Mouse (Mus musculus) forebrain, embryonic 14.5 days (tissue): ENCODE data around the gene Zfp69. TPM values are rescaled to one million over a fixed set of nuclear protein-coding genes. Genes with fewer than 3 reads are reported as not detected.
A peak's percentile ranks its signal among the peaks of the same experiment; 100 is the strongest.

Experiments
- ATAC-seq: fragments of 200-750 bp; cut with Nextera tagmentation; 2 replicates; pipeline ENCODE4 v1.8.0; 2017; ENCODE audit warnings: mild to moderate bottlenecking, moderate library complexity
- DNase-seq: peaks from one replicate; pipeline ENCODE4 v3.0.0-alpha.2; 2015; ENCODE audit warnings: low spot score
- H3K27ac ChIP-seq: fragments of 300-500 bp; sonication (generic); 2 replicates; pipeline ENCODE4 v1.5.1; 2014; ENCODE audit warnings: low read depth, mild to moderate bottlenecking, control low read depth, low read length, moderate library complexity
- H3K27me3 ChIP-seq: fragments of 300-500 bp; sonication (generic); replicated peaks from 2 replicates; pipeline ENCODE4 v1.6.1; 2014; ENCODE audit warnings: low read length, control low read depth, mixed read lengths; ENCODE audit not compliant: control insufficient read depth, insufficient read depth
- H3K36me3 ChIP-seq: fragments of 300-500 bp; sonication (generic); 2 replicates; pipeline ENCODE4 v1.6.1; 2014; ENCODE audit warnings: low read length, control low read depth; ENCODE audit not compliant: control insufficient read depth, insufficient read depth
- H3K4me1 ChIP-seq: fragments of 300-500 bp; sonication (generic); 2 replicates; pipeline ENCODE4 v1.6.1; 2014; ENCODE audit warnings: antibody characterized with exemption, low read length, control low read depth; ENCODE audit not compliant: control insufficient read depth, insufficient read depth
- H3K4me2 ChIP-seq: fragments of 300-500 bp; sonication (generic); 2 replicates; pipeline ENCODE4 v1.6.1; 2014; ENCODE audit warnings: mild to moderate bottlenecking, control low read depth, low read length
- H3K4me3 ChIP-seq: fragments of 300-500 bp; sonication (generic); 2 replicates; pipeline ENCODE4 v1.5.1; 2014; ENCODE audit warnings: low read depth, low read length, control low read depth
- H3K9ac ChIP-seq: fragments of 300-500 bp; sonication (generic); 2 replicates; pipeline ENCODE4 v1.6.1; 2014; ENCODE audit warnings: mild to moderate bottlenecking, low read length, control low read depth, moderate library complexity
- H3K9me3 ChIP-seq: fragments of 300-500 bp; sonication (generic); replicated peaks from 2 replicates; pipeline ENCODE4 v1.6.1; 2016; ENCODE audit warnings: low read length, control low read depth, mixed read lengths; ENCODE audit not compliant: control insufficient read depth
- WGBS: fragments of 180-500 bp; shearing (Covaris S2); extraction: QIAGEN DNeasy Blood & Tissue Kit; methylation state at CpG from one replicate; pipeline ENCODE4 v1.1.7; 2014; 5-methylcytosine and 5-hydroxymethylcytosine counted together
- polyA plus RNA-seq: library from polyadenylated mRNA; unstranded; fragments of >200 nt; fragmentation: Nextera tagmentation; extraction: Ambion mirVana; gene quantifications from 2 replicates; pipeline ENCODE4 v1.2.1, GENCODE M21; 2014

The Zfp69 gene
- polyA plus RNA-seq, 1 experiment from 2014 or later, result 5.3 TPM

- Histone ChIP-seq H3K9me3 (no peaks in the 10 kb centered on the region), H3K4me3 (no peak overlapping the region), H3K36me3 (no peaks in the 10 kb centered on the region), H3K9ac (no peak overlapping the region), H3K4me1 (no peaks in the 10 kb centered on the region), H3K4me2 (no peak overlapping the region), H3K27ac (no peak overlapping the region), H3K27me3 (no peaks in the 10 kb centered on the region)
- ATAC-seq (no peak), DNase-seq (no peak)
- WGBS, result 61% methylated on average over 7 of the region's 7 CpGs
Observed at GRCm38 (mm10) chr4:120895226-120895625, 56.3 kb downstream of the Zfp69 start.

- Histone ChIP-seq H3K9me3 (no peaks in the 10 kb centered on the region), H3K4me2 (no peak overlapping the region), H3K36me3 (no peaks in the 10 kb centered on the region), H3K4me3 (no peak overlapping the region), H3K4me1 (no peaks in the 10 kb centered on the region), H3K27me3 (no peaks in the 10 kb centered on the region), H3K27ac (no peak overlapping the region), H3K9ac (no peak overlapping the region)
- DNase-seq (no peak), ATAC-seq (no peak)
- WGBS, result 81% methylated on average over 11 of the region's 11 CpGs
Observed at GRCm38 (mm10) chr4:120894584-120894983, 56.9 kb downstream of the Zfp69 start.

- no peaks in the 10 kb centered on the region for H3K36me3 ChIP-seq
- DNase-seq, result no peak
- H3K9me3 ChIP-seq, result no peaks in the 10 kb centered on the region
- no peak for ATAC-seq
- H3K4me1 ChIP-seq, result no peaks in the 10 kb centered on the region
- H3K27me3 ChIP-seq, result no peaks in the 10 kb centered on the region
- no peak overlapping the region for H3K4me3 ChIP-seq
- H3K9ac ChIP-seq, result no peak overlapping the region
- WGBS, result 81% methylated on average over 11 of the region's 11 CpGs
- no peak overlapping the region for H3K27ac ChIP-seq
- no peak overlapping the region for H3K4me2 ChIP-seq
Observed at GRCm38 (mm10) chr4:120893656-120894401, 57.7 kb downstream of the Zfp69 start.

- Histone ChIP-seq H3K27me3 (no peaks in the 10 kb centered on the region), H3K36me3 (no peaks in the 10 kb centered on the region), H3K27ac (no peak overlapping the region), H3K4me2 (no peak overlapping the region), H3K4me1 (no peaks in the 10 kb centered on the region), H3K9ac (no peak overlapping the region), H3K4me3 (no peak overlapping the region), H3K9me3 (no peaks in the 10 kb centered on the region)
- ATAC-seq, result no peak
- no peak for DNase-seq
- WGBS, result 70% methylated on average over 1 of the region's 1 CpGs
Observed at GRCm38 (mm10) chr4:120892516-120892915, 59.0 kb downstream of the Zfp69 start.

- DNase-seq (no peak), ATAC-seq (no peak)
- Histone ChIP-seq H3K27me3 (no peaks in the 10 kb centered on the region), H3K27ac (no peak overlapping the region), H3K9me3 (no peaks in the 10 kb centered on the region), H3K9ac (no peak overlapping the region), H3K4me1 (no peaks in the 10 kb centered on the region), H3K4me2 (no peak overlapping the region), H3K4me3 (no peak overlapping the region), H3K36me3 (no peaks in the 10 kb centered on the region)
Observed at GRCm38 (mm10) chr4:120891960-120892359, 59.5 kb downstream of the Zfp69 start.

GRCm38 (mm10) chr4:120890754-120891440 is 60.6 kb downstream of the Zfp69 start:
- 62% methylated on average over 11 of the region's 11 CpGs for WGBS
- DNase-seq (no peak), ATAC-seq (no peak)
- Histone ChIP-seq H3K27me3 (no peaks in the 10 kb centered on the region), H3K4me3 (no peak overlapping the region), H3K27ac (no peak overlapping the region), H3K9me3 (no peaks in the 10 kb centered on the region), H3K4me2 (no peak overlapping the region), H3K4me1 (peaks cover under 1% of the 10 kb centered on the region; the same call in 1 of the 2 replicates), H3K36me3 (no peaks in the 10 kb centered on the region), H3K9ac (no peak overlapping the region)

- Histone ChIP-seq H3K27me3 (no peaks in the 10 kb centered on the region), H3K9ac (no peak overlapping the region), H3K4me2 (no peak overlapping the region), H3K9me3 (no peaks in the 10 kb centered on the region), H3K4me3 (no peak overlapping the region), H3K27ac (no peak overlapping the region), H3K4me1 (peaks cover 9% of the 10 kb centered on the region), H3K36me3 (no peaks in the 10 kb centered on the region)
- 71% methylated on average over 8 of the region's 8 CpGs for WGBS
- no peak for DNase-seq
- no peak for ATAC-seq
Observed at GRCm38 (mm10) chr4:120888884-120889283, 62.6 kb downstream of the Zfp69 start.

GRCm38 (mm10) chr4:120887381-120888112 is 64.0 kb downstream of the Zfp69 start:
- no peak overlapping the region for H3K4me3 ChIP-seq
- peaks cover 15% of the 10 kb centered on the region for H3K4me1 ChIP-seq
- H3K36me3 ChIP-seq, result no peaks in the 10 kb centered on the region
- 32% methylated on average over 8 of the region's 8 CpGs for WGBS
- H3K9ac ChIP-seq, result no peak overlapping the region
- no peaks in the 10 kb centered on the region for H3K9me3 ChIP-seq
- no peak overlapping the region for H3K4me2 ChIP-seq
- ATAC-seq (peak; percentile 21; the same call in 1 of the 2 replicates), DNase-seq (peak; percentile 72)
- H3K27ac ChIP-seq, result no peak overlapping the region
- no peaks in the 10 kb centered on the region for H3K27me3 ChIP-seq
